Mouse (Mus musculus): ENCODE data around the gene 1700109H08Rik. TPM values are rescaled to one million over a fixed set of nuclear protein-coding genes. Genes with fewer than 3 reads are reported as not detected.

Gene 1700109H08Rik
- total and polyA plus RNA-seq, 3 experiments = 0.59 to 23.1 (median 6.0) TPM

DNA sequence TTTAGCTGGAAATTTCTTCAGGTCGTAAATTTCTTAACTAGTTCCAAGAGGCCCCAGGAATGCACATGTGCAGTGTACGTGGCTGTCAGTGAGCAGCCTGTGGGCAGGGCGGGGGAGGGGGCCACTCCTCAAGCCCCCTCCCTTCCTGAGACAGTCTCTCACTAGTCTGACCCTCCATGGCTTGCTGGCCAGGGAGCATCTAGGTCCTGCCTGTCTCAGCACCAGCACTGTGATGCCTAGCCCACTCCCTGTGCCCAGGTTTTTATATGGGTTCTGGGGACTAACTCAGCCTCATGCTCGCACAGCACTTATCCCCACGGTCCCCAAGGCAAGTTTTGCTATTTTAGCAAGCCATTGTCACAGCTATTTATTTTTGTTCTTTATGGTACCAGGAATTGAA is 60.9 kb downstream of the 1700109H08Rik start:
- H3K36me3 ChIP-seq (replicated peaks) = peaks cover 67% of the 10 kb centered on the region
- H3K27me3 ChIP-seq (ENCODE audit: insufficient read depth, low read length) = no peaks in the 10 kb centered on the region
- H3K4me1 ChIP-seq (ENCODE audit: insufficient read depth, low read depth, low read length) = peaks cover 18% of the 10 kb centered on the region
- H3K4me3 ChIP-seq (ENCODE audit: low read depth, low read length) = no peak overlapping the region
- no peak for DNase-seq (ENCODE audit: low spot score)
- no peak for ATAC-seq (ENCODE audit: extremely low read depth, insufficient number of reproducible peaks, low FRiP score, poor library complexity, severe bottlenecking)
- no peak for TF ChIP-seq GATA1 (IDR thresholded peaks at IDR 0.05; ENCODE audit: borderline replicate concordance, low read length)
- no peak for TF ChIP-seq POLR2AphosphoS5 (IDR thresholded peaks at IDR 0.05; ENCODE audit: insufficient replicate concordance, low read depth, low read length)
- TF ChIP-seq TAL1 (conservative IDR thresholded peaks at IDR 0.05; ENCODE audit: low read depth, low read length) = no peak
- no peak for TF ChIP-seq GATA2 (IDR thresholded peaks at IDR 0.05; ENCODE audit: borderline replicate concordance, low read depth, low read length)
- no peak for TF ChIP-seq CTCF (IDR thresholded peaks at IDR 0.05; ENCODE audit: low read depth, low read length)
- H3K9me3 ChIP-seq (replicated peaks) = no peaks in the 10 kb centered on the region

DNA sequence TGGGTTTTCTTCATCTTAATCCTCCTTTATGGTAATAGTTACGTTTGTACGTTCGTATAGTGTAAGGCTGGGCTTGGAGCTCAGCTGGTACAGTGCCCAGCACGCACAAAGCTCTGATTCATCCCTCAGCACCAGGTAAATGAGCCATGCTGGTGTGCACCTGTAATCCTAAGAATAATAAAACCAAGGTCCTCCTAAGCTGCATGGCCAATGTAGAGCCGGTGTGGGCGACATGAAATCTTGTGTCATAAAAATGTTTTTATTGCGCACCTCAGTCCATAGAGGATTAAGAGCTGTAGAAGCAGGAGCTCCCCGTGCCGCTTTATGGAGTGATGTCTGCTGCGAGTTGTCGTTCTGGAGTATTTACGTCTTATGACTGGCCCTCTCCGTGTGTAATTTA is 61.9 kb downstream of the 1700109H08Rik start:
- Histone ChIP-seq H3K27me3 (ENCODE audit: insufficient read depth, low read length) (no peaks in the 10 kb centered on the region), H3K4me1 (ENCODE audit: insufficient read depth, low read depth, low read length) (peaks cover 18% of the 10 kb centered on the region), H3K9me3 (replicated peaks) (no peaks in the 10 kb centered on the region), H3K36me3 (replicated peaks) (peaks cover 66% of the 10 kb centered on the region), H3K4me3 (ENCODE audit: low read depth, low read length) (no peak overlapping the region)
- TF ChIP-seq CTCF (IDR thresholded peaks at IDR 0.05; ENCODE audit: low read depth, low read length) (no peak), TAL1 (conservative IDR thresholded peaks at IDR 0.05; ENCODE audit: low read depth, low read length) (no peak), GATA1 (IDR thresholded peaks at IDR 0.05; ENCODE audit: borderline replicate concordance, low read length) (no peak), GATA2 (IDR thresholded peaks at IDR 0.05; ENCODE audit: borderline replicate concordance, low read depth, low read length) (no peak), POLR2AphosphoS5 (IDR thresholded peaks at IDR 0.05; ENCODE audit: insufficient replicate concordance, low read depth, low read length) (no peak)
- DNase-seq (ENCODE audit: low spot score) (no peak), ATAC-seq (ENCODE audit: extremely low read depth, insufficient number of reproducible peaks, low FRiP score, poor library complexity, severe bottlenecking) (no peak)

DNA sequence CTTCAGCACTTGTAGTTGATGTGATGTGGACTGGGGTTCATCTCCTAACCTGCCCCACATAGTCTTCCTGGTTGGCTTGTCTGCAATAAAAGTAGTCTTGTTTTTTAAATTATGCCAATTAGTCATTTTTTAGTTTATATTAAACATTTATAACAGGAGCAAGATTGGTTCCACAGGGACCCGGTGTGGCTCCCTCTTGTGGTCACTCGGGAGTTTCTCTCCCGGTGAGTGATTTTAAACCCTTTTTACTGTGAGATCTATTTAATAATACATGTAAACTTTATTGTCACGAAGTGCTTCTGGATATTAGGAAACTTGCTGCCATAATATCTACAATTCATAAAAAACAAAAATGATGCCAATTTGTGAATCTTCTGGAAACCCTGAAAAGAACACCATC is 62.6 kb downstream of the 1700109H08Rik start:
- H3K4me3 ChIP-seq (ENCODE audit: low read depth, low read length) = no peak overlapping the region
- no peaks in the 10 kb centered on the region for H3K9me3 ChIP-seq (replicated peaks)
- H3K27me3 ChIP-seq (ENCODE audit: insufficient read depth, low read length) = no peaks in the 10 kb centered on the region
- ATAC-seq (ENCODE audit: extremely low read depth, insufficient number of reproducible peaks, low FRiP score, poor library complexity, severe bottlenecking) (no peak), DNase-seq (ENCODE audit: low spot score) (no peak)
- H3K4me1 ChIP-seq (ENCODE audit: insufficient read depth, low read depth, low read length) = peaks cover 18% of the 10 kb centered on the region
- peaks cover 65% of the 10 kb centered on the region for H3K36me3 ChIP-seq (replicated peaks)
- TF ChIP-seq CTCF (IDR thresholded peaks at IDR 0.05; ENCODE audit: low read depth, low read length) (peak; percentile 46; the same call in 1 of the 2 replicates), POLR2AphosphoS5 (IDR thresholded peaks at IDR 0.05; ENCODE audit: insufficient replicate concordance, low read depth, low read length) (no peak)

Other genes with a start within 250 kb of the 1700109H08Rik start
- 142 and 144 TPM in 2 replicates for gene Cdk6, start 230.1 kb upstream of the 1700109H08Rik start, total RNA-seq (2014; fragmentation: Nextera tagmentation)
- 54.9 and 75.2 TPM in 2 replicates for gene Cdk6, start 230.1 kb upstream of the 1700109H08Rik start, total RNA-seq (2017)
- 114 and 129 TPM in 2 replicates for gene Cdk6, start 230.1 kb upstream of the 1700109H08Rik start, polyA plus RNA-seq (2012)
- 59.0 and 66.6 TPM in 2 replicates for gene Fam133b, start 27.7 kb upstream of the 1700109H08Rik start, total RNA-seq (2014; fragmentation: Nextera tagmentation)
- 64.6 and 76.2 TPM in 2 replicates for gene Fam133b, start 27.7 kb upstream of the 1700109H08Rik start, total RNA-seq (2017)
- 14.5 and 16.9 TPM in 2 replicates for gene Fam133b, start 27.7 kb upstream of the 1700109H08Rik start, polyA plus RNA-seq (2012)
- 34.4 and 48.0 TPM in 2 replicates for gene Pex1, start 24.5 kb downstream of the 1700109H08Rik start, total RNA-seq (2014; fragmentation: Nextera tagmentation)
- gene Pex1, start 24.5 kb downstream of the 1700109H08Rik start, total RNA-seq (2017) = 27.4 and 29.0 TPM in 2 replicates
- gene Pex1, start 24.5 kb downstream of the 1700109H08Rik start, polyA plus RNA-seq (2012) = 3.9 and 4.9 TPM in 2 replicates
- gene Rbm48, start 25.0 kb downstream of the 1700109H08Rik start, total RNA-seq (2014; fragmentation: Nextera tagmentation) = 21.6 and 60.5 TPM in 2 replicates
- 28.9 and 38.8 TPM in 2 replicates for gene Rbm48, start 25.0 kb downstream of the 1700109H08Rik start, total RNA-seq (2017)
- gene Rbm48, start 25.0 kb downstream of the 1700109H08Rik start, polyA plus RNA-seq (2012) = 2.8 and 4.0 TPM in 2 replicates
- not detected in 2 replicates for gene Tmbim7, start 79.6 kb downstream of the 1700109H08Rik start, total RNA-seq (2014; fragmentation: Nextera tagmentation)
- not detected in 2 replicates for gene Tmbim7, start 79.6 kb downstream of the 1700109H08Rik start, total RNA-seq (2017)
- gene Tmbim7, start 79.6 kb downstream of the 1700109H08Rik start, polyA plus RNA-seq (2012) = not detected in 2 replicates
- gene Gatad1, start 85.6 kb downstream of the 1700109H08Rik start, total RNA-seq (2014; fragmentation: Nextera tagmentation) = 202 and 212 TPM in 2 replicates
- 202 and 227 TPM in 2 replicates for gene Gatad1, start 85.6 kb downstream of the 1700109H08Rik start, total RNA-seq (2017)
- 60.2 and 81.6 TPM in 2 replicates for gene Gatad1, start 85.6 kb downstream of the 1700109H08Rik start, polyA plus RNA-seq (2012)
- gene Ankib1, start 231.4 kb downstream of the 1700109H08Rik start, total RNA-seq (2014; fragmentation: Nextera tagmentation) = 38.2 and 44.5 TPM in 2 replicates
- 38.2 and 42.2 TPM in 2 replicates for gene Ankib1, start 231.4 kb downstream of the 1700109H08Rik start, total RNA-seq (2017)
- gene Ankib1, start 231.4 kb downstream of the 1700109H08Rik start, polyA plus RNA-seq (2012) = 12.0 and 12.6 TPM in 2 replicates
- 156 and 166 TPM in 2 replicates for gene Krit1, start 231.6 kb downstream of the 1700109H08Rik start, total RNA-seq (2014; fragmentation: Nextera tagmentation)
- gene Krit1, start 231.6 kb downstream of the 1700109H08Rik start, total RNA-seq (2017) = 92.7 and 94.1 TPM in 2 replicates
- gene Krit1, start 231.6 kb downstream of the 1700109H08Rik start, polyA plus RNA-seq (2012) = 8.2 and 8.4 TPM in 2 replicates